Mouse (Mus musculus): ENCODE data around the gene Saxo2. TPM values are rescaled to one million over a fixed set of nuclear protein-coding genes. Genes with fewer than 3 reads are reported as not detected.
A peak's percentile ranks its signal among the peaks of the same experiment; 100 is the strongest.

Saxo2 gene
- polyA plus RNA-seq, 1 experiment, result 3.9 TPM

DNA sequence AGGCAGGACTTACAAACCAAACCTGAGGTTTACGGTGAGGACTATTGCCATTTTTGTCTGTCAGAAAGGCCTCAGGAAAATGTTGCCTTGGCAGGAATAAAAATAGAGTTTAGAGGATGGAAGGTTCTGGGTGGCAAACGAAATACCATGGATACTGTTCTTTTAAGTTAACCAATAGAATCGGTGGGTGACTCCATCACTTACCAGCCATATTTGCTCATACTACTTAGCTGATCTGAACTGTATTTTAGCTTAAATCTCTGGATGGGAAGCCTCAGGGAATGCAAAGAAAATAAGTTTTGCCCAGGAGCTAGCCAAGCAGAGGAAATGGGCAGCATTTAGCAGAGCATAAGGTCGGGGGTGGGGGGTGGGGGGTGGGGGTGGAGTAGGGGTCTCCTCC lies 419 bp downstream of the Saxo2 start:
- peak overlapping the region; percentile 94 for H3K4me3 ChIP-seq (replicated peaks; ENCODE audit: extremely low read depth, low read depth, low read length)
- 25% methylated on average over 4 of the region's 4 CpGs for WGBS
- TF ChIP-seq CTCF (IDR thresholded peaks at IDR 0.05; ENCODE audit: insufficient read depth, low read length) (no peak), POLR2A (IDR thresholded peaks at IDR 0.05; ENCODE audit: borderline replicate concordance, extremely low read depth, low read depth, low read length) (no peak)
- H3K4me1 ChIP-seq (ENCODE audit: control insufficient read depth, insufficient read depth, low read length), result peaks cover 2% of the 10 kb centered on the region; the same call in 1 of the 2 replicates
- no peak for DNase-seq

- 74% methylated on average over 3 of the region's 3 CpGs for WGBS
- DNase-seq, result no peak
- Histone ChIP-seq H3K4me3 (replicated peaks; ENCODE audit: extremely low read depth, low read depth, low read length) (no peak overlapping the region), H3K4me1 (ENCODE audit: control insufficient read depth, insufficient read depth, low read length) (peaks cover 2% of the 10 kb centered on the region; the same call in 1 of the 2 replicates)
- TF ChIP-seq POLR2A (IDR thresholded peaks at IDR 0.05; ENCODE audit: borderline replicate concordance, extremely low read depth, low read depth, low read length) (no peak), CTCF (IDR thresholded peaks at IDR 0.05; ENCODE audit: insufficient read depth, low read length) (no peak)
Observed at GRCm38 (mm10) chr7:82647183-82647582, 1.1 kb downstream of the Saxo2 start.

GRCm38 (mm10) chr7:82625342-82625741 lies 23.0 kb downstream of the Saxo2 start:
- no peak overlapping the region for H3K4me3 ChIP-seq (replicated peaks; ENCODE audit: extremely low read depth, low read depth, low read length)
- 11% methylated on average over 7 of the region's 7 CpGs for WGBS
- no peaks in the 10 kb centered on the region for H3K4me1 ChIP-seq (ENCODE audit: control insufficient read depth, insufficient read depth, low read length)
- TF ChIP-seq POLR2A (IDR thresholded peaks at IDR 0.05; ENCODE audit: borderline replicate concordance, extremely low read depth, low read depth, low read length), result no peak
- no peak for TF ChIP-seq CTCF (IDR thresholded peaks at IDR 0.05; ENCODE audit: insufficient read depth, low read length)
- no peak for DNase-seq

- no peak for TF ChIP-seq CTCF (IDR thresholded peaks at IDR 0.05; ENCODE audit: insufficient read depth, low read length)
- 63% methylated on average over 3 of the region's 3 CpGs for WGBS
- no peak for DNase-seq
- no peak overlapping the region for H3K4me3 ChIP-seq (replicated peaks; ENCODE audit: extremely low read depth, low read depth, low read length)
- H3K4me1 ChIP-seq (ENCODE audit: control insufficient read depth, insufficient read depth, low read length), result no peaks in the 10 kb centered on the region
Observed at GRCm38 (mm10) chr7:82609629-82610028, 38.7 kb downstream of the Saxo2 start.

DNA sequence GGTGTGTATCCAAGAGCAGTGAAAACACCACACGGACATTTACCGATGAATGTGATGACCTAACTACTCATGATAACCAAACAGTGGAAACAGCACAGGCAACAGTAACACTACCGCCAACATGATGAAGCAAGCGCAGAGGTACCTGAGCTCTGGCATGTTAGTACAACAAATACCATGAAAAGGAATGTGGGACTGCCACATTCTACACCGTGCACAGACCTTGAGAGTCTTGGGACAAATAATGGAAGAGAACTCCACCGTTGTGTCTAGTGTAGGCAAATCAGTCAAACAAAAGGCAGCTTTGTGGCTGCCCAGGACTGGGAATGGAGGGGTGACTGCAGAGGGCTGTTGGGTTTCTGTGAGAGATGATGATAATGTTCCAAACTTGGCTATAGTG lies 42.9 kb downstream of the Saxo2 start:
- 69% methylated on average over 6 of the region's 6 CpGs for WGBS
- Histone ChIP-seq H3K4me3 (replicated peaks; ENCODE audit: extremely low read depth, low read depth, low read length) (no peak overlapping the region), H3K4me1 (ENCODE audit: control insufficient read depth, insufficient read depth, low read length) (no peaks in the 10 kb centered on the region)
- peak; percentile 7 for DNase-seq
- TF ChIP-seq CTCF (IDR thresholded peaks at IDR 0.05; ENCODE audit: insufficient read depth, low read length), result no peak
- no peak for TF ChIP-seq POLR2A (IDR thresholded peaks at IDR 0.05; ENCODE audit: borderline replicate concordance, extremely low read depth, low read depth, low read length)

GRCm38 (mm10) chr7:82602008-82602407 lies 46.3 kb downstream of the Saxo2 start:
- H3K4me1 ChIP-seq (ENCODE audit: control insufficient read depth, insufficient read depth, low read length), result no peaks in the 10 kb centered on the region
- DNase-seq, result no peak
- no peak for TF ChIP-seq CTCF (IDR thresholded peaks at IDR 0.05; ENCODE audit: insufficient read depth, low read length)
- TF ChIP-seq POLR2A (IDR thresholded peaks at IDR 0.05; ENCODE audit: borderline replicate concordance, extremely low read depth, low read depth, low read length), result no peak
- no peak overlapping the region for H3K4me3 ChIP-seq (replicated peaks; ENCODE audit: extremely low read depth, low read depth, low read length)
- WGBS, result 53% methylated on average over 4 of the region's 4 CpGs

- no peak for TF ChIP-seq CTCF (IDR thresholded peaks at IDR 0.05; ENCODE audit: insufficient read depth, low read length)
- TF ChIP-seq POLR2A (IDR thresholded peaks at IDR 0.05; ENCODE audit: borderline replicate concordance, extremely low read depth, low read depth, low read length), result no peak
- Histone ChIP-seq H3K4me3 (replicated peaks; ENCODE audit: extremely low read depth, low read depth, low read length) (no peak overlapping the region), H3K4me1 (ENCODE audit: control insufficient read depth, insufficient read depth, low read length) (no peaks in the 10 kb centered on the region)
- no peak for DNase-seq
- 61% methylated on average over 6 of the region's 6 CpGs for WGBS
Observed at GRCm38 (mm10) chr7:82590931-82591330, 57.4 kb downstream of the Saxo2 start.

Other genes with a start within 250 kb of the Saxo2 start
- 2.4 and 5.5 TPM in 2 replicates for gene Efl1, start 86 bp upstream of the Saxo2 start, polyA plus RNA-seq (2012; rRNA removed)
- gene Mex3b, start 218.8 kb upstream of the Saxo2 start, polyA plus RNA-seq (2012; rRNA removed), result 11.1 and 12.2 TPM in 2 replicates

Measured in lung, adult 2 months (tissue).